Mouse (Mus musculus): Measurements from ENCODE around the gene Nr2f2. TPM values are rescaled to one million over a fixed set of nuclear protein-coding genes. Genes with fewer than 3 reads are reported as not detected.
A peak's percentile ranks its signal among the peaks of the same experiment; 100 is the strongest.

Gene Nr2f2
- polyA plus RNA-seq, 1 experiment from 2014 or later = 165 TPM

DNA sequence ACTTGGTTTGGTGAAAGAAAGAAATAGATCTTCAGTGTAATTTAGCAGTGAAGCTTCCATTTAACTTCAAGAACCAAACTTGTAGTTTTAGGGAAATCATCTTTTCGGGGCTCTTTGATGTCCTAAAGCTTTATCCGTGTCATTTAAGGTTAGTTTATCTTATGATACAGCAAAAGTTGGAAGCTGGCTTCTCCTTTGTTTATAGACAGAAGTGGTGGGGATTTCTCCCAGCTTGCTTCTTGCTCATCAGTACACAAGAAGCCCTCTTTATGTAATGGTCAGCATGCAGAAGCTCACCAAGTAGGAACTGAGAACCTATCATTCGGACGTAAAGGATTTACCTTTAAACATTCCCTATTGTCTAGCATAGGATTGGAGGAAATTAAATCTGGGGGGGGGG lies 16.3 kb upstream of the Nr2f2 start:
- WGBS = 85% methylated on average over 4 of the region's 4 CpGs
- H3K27me3 ChIP-seq (ENCODE audit: insufficient read depth, low read length) = no peaks in the 10 kb centered on the region
- no peak for ATAC-seq (ENCODE audit: low FRiP score, low TSS enrichment)
- peaks cover 4% of the 10 kb centered on the region; the same call in 1 of the 2 replicates for H3K36me3 ChIP-seq (ENCODE audit: insufficient read depth, low read length)
- 0 out of 2 replicates have a peak, but pooled peaks cover 3% of the 10 kb centered on the region for H3K4me1 ChIP-seq (ENCODE audit: insufficient read depth, low read length)
- H3K9me3 ChIP-seq (ENCODE audit: low read length) = no peaks in the 10 kb centered on the region
- no peak overlapping the region for H3K4me2 ChIP-seq (replicated peaks; ENCODE audit: low read depth, low read length)
- H3K9ac ChIP-seq (replicated peaks; ENCODE audit: low read length) = no peak overlapping the region
- no peak overlapping the region for H3K4me3 ChIP-seq (ENCODE audit: low read length)
- no peak overlapping the region for H3K27ac ChIP-seq (ENCODE audit: low read length)

DNA sequence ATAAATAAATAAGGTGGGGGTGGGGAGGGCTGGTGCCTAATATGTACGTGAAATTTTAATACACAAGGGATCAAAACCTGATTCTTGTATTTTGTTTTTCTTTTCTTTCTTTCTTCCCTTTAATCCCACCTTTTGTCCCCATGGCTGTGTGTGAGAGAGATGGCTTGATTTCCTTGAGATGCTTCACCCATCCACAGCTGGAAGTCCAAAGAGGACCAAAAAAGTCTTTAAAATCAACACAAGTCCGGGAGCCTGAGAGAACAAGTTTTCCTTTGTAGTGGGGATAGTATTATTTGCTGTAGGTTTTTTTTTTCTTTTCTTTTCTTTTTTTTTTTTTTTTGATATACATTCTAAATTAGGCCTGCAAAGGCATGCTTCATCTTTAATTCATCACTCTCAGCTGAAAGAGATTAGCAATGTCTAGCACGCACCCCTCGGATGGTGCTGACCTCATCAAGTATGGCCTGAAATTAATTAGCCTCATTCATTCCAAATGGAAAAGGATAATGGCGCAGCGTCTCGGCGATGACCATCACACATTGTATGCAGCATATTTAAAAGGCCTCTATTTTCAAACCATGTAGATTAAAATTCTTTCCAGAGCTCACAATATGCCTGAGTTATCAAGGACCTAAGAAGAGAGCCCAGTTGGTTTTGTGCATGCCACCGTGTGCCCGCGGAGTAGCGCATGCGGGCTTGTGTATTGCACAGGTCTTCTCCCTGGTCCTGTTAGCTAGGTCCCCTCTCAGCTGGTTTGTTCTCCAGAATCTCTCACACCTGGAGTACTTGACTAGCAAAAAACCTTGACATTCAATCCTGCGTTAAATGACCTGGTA lies 15.1 kb upstream of the Nr2f2 start:
- no peak overlapping the region for H3K4me2 ChIP-seq (replicated peaks; ENCODE audit: low read depth, low read length)
- H3K4me3 ChIP-seq (ENCODE audit: low read length) = no peak overlapping the region
- H3K27ac ChIP-seq (ENCODE audit: low read length) = no peak overlapping the region
- WGBS = 91% methylated on average over 14 of the region's 14 CpGs
- ATAC-seq (ENCODE audit: low FRiP score, low TSS enrichment) = no peak
- 0 out of 2 replicates have a peak, but pooled peaks cover 3% of the 10 kb centered on the region for H3K4me1 ChIP-seq (ENCODE audit: insufficient read depth, low read length)
- H3K27me3 ChIP-seq (ENCODE audit: insufficient read depth, low read length) = no peaks in the 10 kb centered on the region
- no peaks in the 10 kb centered on the region for H3K9me3 ChIP-seq (ENCODE audit: low read length)
- peaks cover 4% of the 10 kb centered on the region; the same call in 1 of the 2 replicates for H3K36me3 ChIP-seq (ENCODE audit: insufficient read depth, low read length)
- H3K9ac ChIP-seq (replicated peaks; ENCODE audit: low read length) = no peak overlapping the region

DNA sequence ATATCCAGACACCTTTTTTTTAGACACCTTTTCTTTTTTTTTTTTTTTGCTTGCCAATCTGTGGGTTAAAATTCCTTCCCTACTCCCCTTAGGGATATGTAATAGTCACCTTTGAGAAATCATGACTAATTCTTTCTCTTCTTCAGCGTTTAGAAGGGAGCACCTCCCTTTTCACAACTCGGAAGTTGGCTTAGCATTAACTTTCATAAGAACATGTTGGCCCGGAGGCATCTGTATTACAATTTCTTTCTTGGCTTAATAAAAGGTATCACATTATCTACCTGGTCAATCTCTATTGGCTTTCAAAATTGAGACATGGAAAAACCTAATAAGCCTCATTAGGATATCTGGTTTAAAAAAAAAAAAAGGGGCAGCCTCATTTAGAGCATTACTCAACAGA lies 14.4 kb upstream of the Nr2f2 start:
- Histone ChIP-seq H3K27ac (ENCODE audit: low read length) (no peak overlapping the region), H3K9ac (replicated peaks; ENCODE audit: low read length) (no peak overlapping the region), H3K4me2 (replicated peaks; ENCODE audit: low read depth, low read length) (no peak overlapping the region), H3K36me3 (ENCODE audit: insufficient read depth, low read length) (peaks cover under 1% of the 10 kb centered on the region; the same call in 1 of the 2 replicates), H3K27me3 (ENCODE audit: insufficient read depth, low read length) (no peaks in the 10 kb centered on the region), H3K9me3 (ENCODE audit: low read length) (no peaks in the 10 kb centered on the region), H3K4me3 (ENCODE audit: low read length) (no peak overlapping the region), H3K4me1 (ENCODE audit: insufficient read depth, low read length) (0 out of 2 replicates have a peak, but pooled peaks cover 3% of the 10 kb centered on the region)
- 79% methylated on average over 3 of the region's 3 CpGs for WGBS
- ATAC-seq (ENCODE audit: low FRiP score, low TSS enrichment) = no peak

DNA sequence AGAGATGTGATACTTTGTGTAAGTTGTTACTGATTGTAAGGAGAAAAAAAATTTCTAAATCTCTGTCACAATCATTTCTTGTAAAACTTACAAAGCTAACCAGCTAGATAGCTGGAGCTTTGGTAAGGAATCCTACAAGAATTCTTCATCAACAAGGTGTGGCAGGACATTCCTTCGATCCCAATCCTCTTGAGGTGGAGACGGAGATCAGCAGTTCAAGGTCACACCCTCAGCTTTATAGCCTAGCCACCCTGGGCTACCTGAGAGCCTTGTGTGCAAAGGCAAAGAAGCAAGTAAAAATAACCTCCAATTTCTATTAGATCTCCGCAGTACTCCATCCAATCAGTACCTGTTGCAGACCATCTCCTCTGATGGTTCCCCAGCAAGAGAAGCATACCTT lies 13.7 kb upstream of the Nr2f2 start:
- no peaks in the 10 kb centered on the region for H3K27me3 ChIP-seq (ENCODE audit: insufficient read depth, low read length)
- WGBS = 91% methylated on average over 3 of the region's 3 CpGs

DNA sequence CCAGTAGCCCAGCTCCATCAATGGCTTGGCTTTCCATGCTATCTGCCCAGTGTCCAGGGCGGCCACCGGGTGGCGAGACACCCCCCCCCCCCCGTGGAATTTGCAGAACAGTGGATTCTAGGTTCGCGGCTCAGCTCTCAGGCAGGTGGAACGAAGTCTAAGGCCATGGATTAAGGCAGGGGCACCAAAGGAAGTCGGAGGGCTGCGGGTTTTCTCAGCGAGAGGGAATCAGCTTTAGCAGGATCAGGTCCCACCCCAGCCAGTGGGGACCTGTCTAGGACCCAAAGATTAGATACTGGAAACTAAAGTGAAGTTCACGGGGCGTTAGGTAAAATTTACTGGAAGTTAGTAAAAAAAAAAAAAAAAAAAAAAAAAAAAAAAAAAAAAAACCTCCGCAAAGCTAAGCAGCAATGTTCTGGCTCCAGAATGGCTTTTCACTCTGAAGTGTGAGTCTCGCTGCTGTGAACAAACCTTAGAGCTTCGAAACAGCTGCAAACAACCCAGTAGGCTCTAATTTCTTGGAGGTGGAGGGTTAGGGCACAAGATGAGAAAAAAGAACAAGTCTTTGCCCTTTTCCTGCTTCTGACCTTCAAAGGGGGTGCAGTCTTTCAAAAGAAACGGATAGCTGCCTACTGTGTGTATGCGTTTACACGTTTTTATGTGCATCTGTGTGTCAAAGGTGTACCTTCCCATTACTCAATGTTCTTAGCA lies 4.2 kb upstream of the Nr2f2 start:
- 8% methylated on average over 18 of the region's 18 CpGs for WGBS
- Histone ChIP-seq H3K9ac (replicated peaks; ENCODE audit: low read length) (peak overlapping the region; percentile 81), H3K27ac (ENCODE audit: low read length) (peak overlapping the region; percentile 98)

More for the DNA sequence above, 13.7 kb upstream of the Nr2f2 start:
- Histone ChIP-seq H3K9ac (replicated peaks; ENCODE audit: low read length) (no peak overlapping the region), H3K36me3 (ENCODE audit: insufficient read depth, low read length) (no peaks in the 10 kb centered on the region; the same call in 1 of the 2 replicates), H3K4me3 (ENCODE audit: low read length) (no peak overlapping the region), H3K4me1 (ENCODE audit: insufficient read depth, low read length) (0 out of 2 replicates have a peak, but pooled peaks cover 3% of the 10 kb centered on the region), H3K4me2 (replicated peaks; ENCODE audit: low read depth, low read length) (no peak overlapping the region), H3K9me3 (ENCODE audit: low read length) (no peaks in the 10 kb centered on the region), H3K27ac (ENCODE audit: low read length) (no peak overlapping the region)
- ATAC-seq (ENCODE audit: low FRiP score, low TSS enrichment) = no peak

DNA sequence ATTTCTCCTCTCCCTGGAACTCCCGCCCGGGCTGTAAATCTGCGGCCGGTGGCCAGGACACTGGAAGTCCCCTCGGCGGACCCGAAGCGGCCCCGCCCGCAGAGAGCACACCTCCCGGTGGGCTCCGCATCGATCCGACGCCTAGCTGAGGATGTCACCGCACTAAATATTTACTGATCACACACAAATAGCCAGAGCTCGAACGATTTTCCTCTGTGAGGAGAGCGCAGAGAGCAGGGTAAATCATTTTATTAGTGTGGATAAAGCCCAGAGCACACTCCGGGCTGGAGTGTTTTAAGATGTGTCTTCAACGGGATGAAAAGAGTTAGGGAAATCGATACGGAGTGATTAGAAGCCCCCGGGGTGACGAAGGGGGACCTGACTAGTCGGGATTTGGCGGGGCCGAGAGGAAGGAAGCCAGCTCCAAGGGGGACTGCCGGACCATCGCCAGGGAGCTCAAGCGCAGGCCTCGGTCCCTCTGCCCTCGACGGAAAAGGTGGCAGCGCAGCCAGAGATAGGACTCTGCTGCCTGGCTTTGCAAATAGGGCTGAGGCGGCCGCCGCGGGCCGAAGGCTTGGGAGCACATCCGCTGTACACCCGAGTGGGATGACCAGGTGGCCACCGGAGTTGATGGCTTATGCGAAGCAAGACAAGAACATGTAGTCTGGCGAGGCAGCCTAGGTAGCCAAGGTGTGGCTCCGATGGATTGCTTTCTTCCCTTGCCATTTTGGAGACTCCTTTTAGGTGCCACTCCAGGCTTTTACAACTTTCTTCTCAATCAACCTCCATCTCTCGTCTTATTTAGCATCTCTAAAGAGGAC lies 3.4 kb upstream of the Nr2f2 start:
- Histone ChIP-seq H3K4me2 (replicated peaks; ENCODE audit: low read depth, low read length) (peak overlapping the region; percentile 68), H3K4me1 (ENCODE audit: insufficient read depth, low read length) (peaks cover 40% of the 10 kb centered on the region), H3K9me3 (ENCODE audit: low read length) (no peaks in the 10 kb centered on the region), H3K27me3 (ENCODE audit: insufficient read depth, low read length) (0 out of 2 replicates have a peak, but pooled peaks cover 3% of the 10 kb centered on the region), H3K36me3 (ENCODE audit: insufficient read depth, low read length) (0 out of 2 replicates have a peak, but pooled peaks cover 2% of the 10 kb centered on the region), H3K27ac (ENCODE audit: low read length) (peak overlapping the region; percentile 98), H3K4me3 (ENCODE audit: low read length) (peak overlapping the region; percentile 62), H3K9ac (replicated peaks; ENCODE audit: low read length) (peak overlapping the region; percentile 81)
- ATAC-seq (ENCODE audit: low FRiP score, low TSS enrichment) = peak; percentile 10; the same call in 1 of the 2 replicates
- 1% methylated on average over 47 of the region's 47 CpGs for WGBS

More for the DNA sequence above, 4.2 kb upstream of the Nr2f2 start:
- Histone ChIP-seq H3K4me2 (replicated peaks; ENCODE audit: low read depth, low read length) (peak overlapping the region; percentile 68), H3K36me3 (ENCODE audit: insufficient read depth, low read length) (0 out of 2 replicates have a peak, but pooled peaks cover 2% of the 10 kb centered on the region), H3K27me3 (ENCODE audit: insufficient read depth, low read length) (0 out of 2 replicates have a peak, but pooled peaks cover 3% of the 10 kb centered on the region), H3K4me3 (ENCODE audit: low read length) (peak overlapping the region; percentile 62), H3K4me1 (ENCODE audit: insufficient read depth, low read length) (peaks cover 40% of the 10 kb centered on the region), H3K9me3 (ENCODE audit: low read length) (no peaks in the 10 kb centered on the region)
- ATAC-seq (ENCODE audit: low FRiP score, low TSS enrichment) = no peak

DNA sequence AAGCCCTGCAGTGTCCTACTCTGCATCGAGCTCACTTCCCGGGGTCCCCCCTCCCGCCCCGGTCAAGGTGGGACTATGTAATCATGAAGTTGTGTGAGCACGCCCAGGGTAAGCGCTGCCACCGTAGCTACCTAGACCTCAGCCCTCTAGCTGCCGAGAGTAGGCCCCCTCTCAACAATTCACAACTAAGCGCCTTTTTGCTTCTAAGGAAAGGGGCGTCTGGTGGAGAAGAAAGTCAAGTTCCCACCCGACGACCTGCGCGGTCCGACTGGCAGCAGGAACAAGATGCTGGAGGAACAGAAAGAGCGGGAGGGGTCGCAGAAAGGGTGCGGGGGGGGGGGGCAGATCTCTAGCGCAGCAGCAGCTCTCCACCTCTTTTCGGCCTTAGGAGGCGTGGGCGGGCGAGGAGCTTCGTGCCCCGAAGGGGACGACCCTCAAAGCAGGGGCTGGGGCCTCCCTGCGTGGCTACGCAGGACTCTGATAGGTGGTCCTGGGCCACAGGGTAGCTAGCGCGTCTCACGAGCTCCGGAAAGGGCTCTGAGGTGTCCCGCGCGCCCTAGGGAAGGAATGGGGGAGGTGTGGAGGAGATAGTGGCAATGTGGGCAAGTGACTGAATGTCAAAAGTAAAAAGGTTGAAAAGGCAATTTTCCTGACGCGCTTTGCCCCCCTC lies 2.7 kb upstream of the Nr2f2 start:
- 0 out of 2 replicates have a peak, but pooled peaks cover 2% of the 10 kb centered on the region for H3K36me3 ChIP-seq (ENCODE audit: insufficient read depth, low read length)
- WGBS = 3% methylated on average over 37 of the region's 37 CpGs
- 0 out of 2 replicates have a peak, but pooled peaks have one; percentile 57 for ATAC-seq (ENCODE audit: low FRiP score, low TSS enrichment)

DNA sequence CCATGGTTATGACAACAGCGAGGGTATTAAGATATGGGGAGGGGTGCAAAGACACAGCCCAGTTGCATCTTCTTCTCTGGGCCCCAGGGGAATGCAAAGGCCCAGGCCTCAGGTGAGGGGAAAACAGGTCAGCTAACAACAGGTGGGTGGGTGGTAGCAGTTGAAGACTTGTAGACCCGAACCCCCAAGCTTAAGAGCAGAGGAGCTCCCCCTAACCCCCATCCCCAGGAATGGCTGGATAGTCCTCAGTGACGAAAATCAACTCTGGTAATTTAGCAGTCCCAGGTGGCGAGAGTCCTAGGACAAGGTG lies 2.2 kb upstream of the Nr2f2 start:
- H3K36me3 ChIP-seq (ENCODE audit: insufficient read depth, low read length) = no peaks in the 10 kb centered on the region
- 0 out of 2 replicates have a peak, but pooled peaks cover 3% of the 10 kb centered on the region for H3K27me3 ChIP-seq (ENCODE audit: insufficient read depth, low read length)
- H3K4me3 ChIP-seq (ENCODE audit: low read length) = peak overlapping the region; percentile 62
- no peaks in the 10 kb centered on the region for H3K9me3 ChIP-seq (ENCODE audit: low read length)
- peak overlapping the region; percentile 81 for H3K9ac ChIP-seq (replicated peaks; ENCODE audit: low read length)
- peak overlapping the region; percentile 98 for H3K27ac ChIP-seq (ENCODE audit: low read length)
- no peak for ATAC-seq (ENCODE audit: low FRiP score, low TSS enrichment)
- 23% methylated on average over 4 of the region's 4 CpGs for WGBS
- H3K4me1 ChIP-seq (ENCODE audit: insufficient read depth, low read length) = peaks cover 40% of the 10 kb centered on the region
- H3K4me2 ChIP-seq (replicated peaks; ENCODE audit: low read depth, low read length) = peak overlapping the region; percentile 68

More for the DNA sequence above, 2.7 kb upstream of the Nr2f2 start:
- Histone ChIP-seq H3K4me1 (ENCODE audit: insufficient read depth, low read length) (peaks cover 40% of the 10 kb centered on the region), H3K27ac (ENCODE audit: low read length) (peak overlapping the region; percentile 98), H3K27me3 (ENCODE audit: insufficient read depth, low read length) (0 out of 2 replicates have a peak, but pooled peaks cover 3% of the 10 kb centered on the region), H3K9ac (replicated peaks; ENCODE audit: low read length) (peak overlapping the region; percentile 81), H3K9me3 (ENCODE audit: low read length) (no peaks in the 10 kb centered on the region), H3K4me3 (ENCODE audit: low read length) (peak overlapping the region; percentile 62), H3K4me2 (replicated peaks; ENCODE audit: low read depth, low read length) (peak overlapping the region; percentile 68)

DNA sequence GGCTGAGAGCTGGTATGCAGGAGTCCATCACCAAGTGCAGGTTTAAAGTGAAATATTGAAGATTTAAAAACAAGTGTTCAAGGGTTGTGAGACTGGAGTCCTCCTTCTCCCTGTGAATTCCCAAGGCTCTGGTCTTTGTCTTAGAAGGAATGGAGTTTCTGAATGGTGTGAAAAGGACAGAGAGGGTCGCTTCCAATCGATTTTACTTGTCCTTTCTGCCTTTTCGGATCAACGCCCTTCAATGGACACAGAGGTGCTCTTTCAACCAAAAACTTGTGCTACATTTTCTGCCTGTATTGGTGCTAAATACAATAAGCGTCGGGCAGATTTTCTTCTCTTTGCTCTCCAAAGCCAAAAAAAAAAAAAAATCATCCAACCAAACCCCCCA lies 1.7 kb upstream of the Nr2f2 start:
- no peaks in the 10 kb centered on the region for H3K36me3 ChIP-seq (ENCODE audit: insufficient read depth, low read length)
- no peak for ATAC-seq (ENCODE audit: low FRiP score, low TSS enrichment)
- H3K4me3 ChIP-seq (ENCODE audit: low read length) = peak overlapping the region; percentile 62

More for the DNA sequence above, 1.7 kb upstream of the Nr2f2 start:
- 0 out of 2 replicates have a peak, but pooled peaks cover 3% of the 10 kb centered on the region for H3K27me3 ChIP-seq (ENCODE audit: insufficient read depth, low read length)
- WGBS = 27% methylated on average over 6 of the region's 6 CpGs
- H3K9ac ChIP-seq (replicated peaks; ENCODE audit: low read length) = peak overlapping the region; percentile 81
- H3K27ac ChIP-seq (ENCODE audit: low read length) = peak overlapping the region; percentile 98
- H3K4me2 ChIP-seq (replicated peaks; ENCODE audit: low read depth, low read length) = peak overlapping the region; percentile 68
- peaks cover 40% of the 10 kb centered on the region for H3K4me1 ChIP-seq (ENCODE audit: insufficient read depth, low read length)
- H3K9me3 ChIP-seq (ENCODE audit: low read length) = no peaks in the 10 kb centered on the region
